Mouse (Mus musculus): ENCODE measurements around the gene Cabin1. TPM values are rescaled to one million over a fixed set of nuclear protein-coding genes. Genes with fewer than 3 reads are reported as not detected.

The Cabin1 gene
- total RNA-seq (2021), result 34.2 and 36.2 TPM in 2 replicates
- long read RNA-seq, experiment 1, partial matches to known transcripts, result 8 of 11 reads
- long read RNA-seq, experiment 1, other reads (novel, unspliced or antisense), result 3 of 11 reads
- long read RNA-seq, experiment 2, full-length matches to known transcripts, result 1 of 11 reads
- long read RNA-seq, experiment 2, partial matches to known transcripts, result 5 of 11 reads
- long read RNA-seq, experiment 2, other reads (novel, unspliced or antisense), result 5 of 11 reads

DNA sequence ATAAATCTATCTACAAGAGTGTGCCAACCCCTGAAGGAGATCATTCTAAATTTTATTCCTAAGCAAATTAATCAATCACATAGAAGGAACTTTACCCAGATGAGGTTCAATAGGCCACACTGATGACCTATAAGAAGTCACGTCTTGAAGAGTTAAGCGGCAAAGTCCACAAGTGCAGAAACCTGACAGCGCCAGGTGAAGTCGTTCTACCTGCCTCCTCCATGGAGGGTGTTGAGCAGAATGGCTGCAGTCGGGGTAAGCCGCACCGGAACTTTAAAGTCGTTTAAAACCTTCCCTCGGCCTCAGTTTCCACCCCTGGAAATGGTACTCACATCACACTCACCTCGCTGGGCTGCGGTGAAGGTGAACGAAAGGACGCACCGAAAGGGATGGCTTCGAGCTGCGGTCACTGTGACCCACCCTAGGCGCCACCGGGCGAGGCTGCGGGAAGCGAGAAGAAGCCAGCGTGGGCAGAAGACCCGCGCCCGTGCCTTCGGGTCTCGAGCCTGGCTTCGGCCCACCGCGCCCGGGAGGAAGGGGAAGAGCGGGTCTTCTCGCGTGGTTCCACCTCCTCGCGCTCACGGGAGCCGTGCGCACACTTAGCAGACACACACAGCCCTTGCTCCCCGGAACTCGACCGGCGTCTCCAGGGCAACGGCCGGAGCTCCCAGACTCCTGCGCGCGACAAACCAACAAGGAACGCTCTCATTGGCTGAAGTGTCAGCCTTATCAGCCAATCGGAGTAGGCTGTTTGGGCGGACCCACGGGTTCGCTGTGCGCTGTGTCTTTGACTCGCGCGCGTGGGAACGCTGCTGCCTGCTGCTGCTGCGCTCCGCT lies at the start of gene Cabin1:
Cabin1 (minus strand) TSS at position 660 of the 837 bp plus-strand sequence.
- peak; percentile 99 for DNase-seq

DNA sequence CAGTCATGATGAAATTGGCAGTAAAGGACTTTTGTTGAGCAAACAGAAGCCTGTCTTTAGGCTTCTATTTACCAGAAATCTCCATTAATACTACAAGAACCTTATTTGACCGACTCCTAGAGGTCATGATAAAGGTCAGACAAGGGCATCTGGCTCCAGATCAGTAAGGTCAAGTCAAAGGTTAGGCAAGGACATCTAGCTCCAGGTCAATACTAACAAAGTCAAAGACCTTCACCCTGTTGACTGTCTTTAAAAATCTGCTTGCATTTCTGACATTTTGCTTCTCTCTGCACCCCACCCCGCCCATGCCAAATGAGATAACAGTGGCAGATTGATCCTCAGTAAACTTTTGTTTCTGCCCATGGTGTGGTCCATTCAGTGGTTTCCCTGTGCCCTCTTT lies 40.1 kb upstream of the Cabin1 start:
- no peak for DNase-seq

DNA sequence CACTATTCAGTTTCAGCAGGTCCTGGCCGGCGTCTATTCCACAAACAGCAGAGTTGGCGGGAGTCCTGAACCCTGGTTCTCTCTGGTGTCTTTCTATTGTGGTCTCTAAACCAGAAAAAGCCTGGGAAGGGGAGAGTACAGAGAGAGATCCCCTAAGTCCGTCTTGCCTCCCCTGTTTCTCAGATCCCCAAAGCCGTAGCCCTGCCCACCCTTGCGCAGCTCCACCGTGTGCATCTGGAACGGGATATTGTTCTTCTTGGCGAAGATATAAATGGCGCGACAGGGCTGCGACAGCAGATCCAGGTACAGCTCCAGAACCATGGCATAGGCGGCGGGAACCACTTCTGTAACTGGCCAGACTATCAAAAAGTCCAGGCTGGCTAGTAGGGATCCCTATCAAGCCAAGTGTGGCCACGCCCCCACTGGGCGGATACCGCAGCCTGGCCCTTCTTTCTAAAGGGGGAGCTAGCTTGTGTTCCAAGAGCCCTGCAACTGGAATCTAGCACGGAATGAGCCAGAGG lies 34.1 kb upstream of the Cabin1 start, which contains the start of gene Gstt1:
Gstt1 (minus strand) TSS at position 409 of the 521 bp plus-strand sequence.
- peak; percentile 79 for DNase-seq

DNA sequence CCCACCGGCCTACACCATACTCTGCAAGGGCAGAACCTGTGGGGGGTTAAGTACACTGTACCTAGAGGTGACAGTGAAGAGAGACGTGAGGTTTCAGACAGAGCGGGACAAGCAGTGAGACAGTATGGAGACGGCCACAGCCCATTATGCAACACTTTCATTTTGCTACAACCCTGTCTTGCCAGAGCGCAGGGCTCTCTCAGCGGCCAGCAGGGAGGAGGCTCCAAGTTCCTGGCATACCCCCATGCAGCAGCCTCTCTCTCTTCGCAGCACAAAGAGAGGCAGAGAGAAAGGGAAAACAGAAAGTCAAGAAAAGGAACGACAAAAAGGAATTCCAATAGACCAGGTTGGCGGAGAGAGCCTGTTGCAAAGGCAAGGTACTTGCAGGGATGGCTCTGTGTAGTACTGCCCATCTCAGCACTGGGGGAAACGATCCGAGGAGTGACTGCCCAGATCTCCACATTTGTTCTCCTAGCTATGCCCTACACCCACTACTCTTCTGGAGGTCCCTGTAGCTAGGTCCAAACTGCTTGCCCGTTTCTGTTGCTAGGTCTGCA lies 33.6 kb upstream of the Cabin1 start:
- DNase-seq, result peak; percentile 71

DNA sequence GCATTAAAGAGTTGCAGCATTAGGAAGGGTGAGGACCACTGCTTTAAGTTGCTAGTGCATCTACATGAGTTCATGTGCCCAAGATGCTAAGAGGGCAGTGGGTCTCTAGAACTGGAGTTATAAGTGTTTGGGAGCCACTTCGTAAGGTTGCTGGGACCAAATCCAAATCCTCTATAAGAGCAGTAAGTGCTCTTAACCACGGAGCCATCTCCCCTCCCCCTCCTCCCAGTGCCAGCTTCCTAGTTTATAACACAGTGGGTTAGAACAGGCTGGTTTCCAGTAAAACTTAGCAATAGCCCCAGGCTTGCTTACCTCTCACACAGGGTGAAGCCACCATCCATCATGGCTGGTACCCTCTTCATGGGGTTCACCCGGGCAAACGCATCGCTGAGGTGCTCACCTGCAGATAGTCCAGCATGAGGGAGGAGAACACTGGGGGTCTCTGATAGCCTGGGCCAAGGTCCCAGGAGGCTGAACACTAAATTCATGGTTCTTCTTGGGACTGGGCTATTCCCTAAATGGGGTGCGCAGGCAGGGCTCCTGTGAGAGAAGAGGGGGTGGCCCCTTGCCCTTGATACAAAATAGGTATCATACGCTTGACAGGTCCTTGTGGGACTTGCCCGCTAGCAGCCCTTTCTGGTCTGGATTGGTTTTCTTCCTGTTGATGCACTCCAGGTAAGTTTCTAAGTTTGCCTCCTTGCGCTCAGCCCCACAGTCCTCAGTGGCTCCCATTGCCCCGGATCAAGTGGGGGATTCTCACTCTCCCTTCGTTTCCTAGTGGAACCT lies 32.8 kb upstream of the Cabin1 start:
- DNase-seq, result no peak

DNA sequence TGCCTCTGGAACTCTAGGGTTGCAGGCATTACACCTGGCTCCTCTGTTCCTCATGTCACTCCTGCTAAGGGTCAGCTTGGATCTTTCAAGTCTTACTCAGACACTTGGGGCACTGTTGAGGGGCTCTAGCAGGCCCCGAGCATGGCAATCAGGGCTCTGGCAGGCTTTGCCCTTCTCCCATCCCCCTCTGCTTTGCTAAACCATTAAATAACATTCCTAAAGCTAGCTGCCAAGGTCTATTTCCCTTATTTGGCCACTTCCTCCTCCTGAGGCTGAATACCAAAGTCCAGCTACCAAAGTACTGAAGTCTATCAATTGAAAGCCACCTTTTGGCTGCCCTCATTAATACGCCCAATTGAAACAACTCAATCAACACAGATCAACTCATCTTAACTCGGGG lies 30.7 kb upstream of the Cabin1 start:
- DNase-seq, result peak; percentile 59

DNA sequence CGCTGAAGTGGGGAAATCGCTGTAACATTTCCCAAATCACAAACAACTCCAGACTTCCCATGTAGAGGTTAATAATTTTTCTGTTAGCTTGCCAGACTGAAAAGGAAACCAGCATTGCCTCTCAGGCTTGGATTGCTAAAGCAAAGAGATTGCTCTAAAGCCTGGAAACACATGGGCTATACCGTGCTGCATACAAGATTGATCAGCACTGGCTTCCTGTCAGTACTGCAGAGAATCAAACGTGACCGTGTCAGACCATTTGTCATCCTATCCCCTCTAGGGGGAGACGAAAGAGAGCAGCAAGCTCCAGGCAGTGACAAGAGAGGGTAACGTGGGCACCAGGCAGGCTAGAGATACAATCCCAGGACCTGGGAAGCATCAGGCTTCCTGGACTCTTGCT lies 26.6 kb upstream of the Cabin1 start:
- DNase-seq, result no peak

DNA sequence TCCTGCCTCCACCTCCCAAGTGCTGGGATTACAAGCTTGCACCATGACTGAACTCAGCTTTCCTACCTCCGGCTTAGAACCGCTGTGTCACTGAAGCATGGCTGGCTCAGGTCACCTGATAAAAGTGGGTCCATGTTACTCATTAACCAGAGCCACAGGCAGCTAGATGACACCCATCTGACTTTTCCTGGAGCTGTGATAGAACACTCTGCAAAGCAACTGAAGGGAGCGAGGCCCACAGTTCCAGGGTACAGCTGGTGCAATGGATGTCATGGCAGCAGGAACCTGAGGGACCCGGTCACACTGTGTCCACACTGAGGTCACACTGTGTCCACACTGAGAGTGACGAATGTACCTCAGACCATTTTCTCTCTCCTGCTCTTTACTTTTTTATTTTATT lies 25.7 kb upstream of the Cabin1 start:
- no peak for DNase-seq

DNA sequence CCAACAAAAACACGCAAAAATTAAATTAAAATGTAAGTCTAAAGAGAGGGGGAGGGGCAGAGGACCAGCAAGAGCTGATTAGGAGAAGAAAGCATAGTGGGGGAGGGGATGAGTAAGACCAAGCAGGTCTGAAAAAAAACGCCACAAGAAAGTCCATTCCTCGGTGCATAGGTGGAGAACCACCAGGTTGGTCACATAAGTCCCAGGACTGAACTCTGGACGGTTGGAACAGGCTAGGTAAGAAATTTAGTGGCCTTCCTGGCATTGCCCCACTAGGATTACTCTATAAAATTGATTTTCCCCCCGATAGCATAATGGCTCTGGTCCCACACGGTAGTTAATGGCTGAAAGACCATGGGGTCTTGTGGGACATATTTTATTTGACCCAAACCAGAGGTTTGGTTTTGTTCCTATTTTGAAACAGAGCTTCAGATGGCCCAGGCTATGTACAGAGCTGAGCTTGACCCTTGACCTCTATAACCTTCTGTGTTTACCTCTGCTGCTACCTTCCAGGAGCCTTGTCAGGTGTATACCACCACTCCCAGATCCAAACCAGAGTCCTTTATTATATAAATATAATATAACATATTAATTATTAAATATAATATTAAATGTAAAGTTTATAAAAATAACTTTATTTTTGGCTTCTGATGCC lies 25.1 kb upstream of the Cabin1 start:
- no peak for DNase-seq

DNA sequence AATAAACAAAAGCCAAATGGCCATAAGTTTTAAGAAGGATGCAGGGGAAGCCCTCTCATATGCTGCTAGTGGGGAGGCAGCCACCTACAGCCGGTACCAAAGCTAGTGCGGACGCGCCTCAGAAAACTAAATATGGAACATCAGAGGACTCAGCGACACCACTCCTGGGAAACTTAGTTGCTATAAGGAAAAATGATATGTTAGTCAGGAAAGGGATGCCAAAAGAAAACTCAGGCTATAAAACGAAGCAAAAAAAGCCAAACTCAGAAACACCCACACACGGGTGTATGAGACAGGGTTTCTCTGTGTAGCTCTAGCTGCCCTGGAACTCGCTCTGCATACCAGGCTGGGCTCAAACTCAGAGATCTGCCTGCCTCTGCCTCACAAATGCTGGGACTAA lies 24.1 kb upstream of the Cabin1 start:
- no peak for DNase-seq

DNA sequence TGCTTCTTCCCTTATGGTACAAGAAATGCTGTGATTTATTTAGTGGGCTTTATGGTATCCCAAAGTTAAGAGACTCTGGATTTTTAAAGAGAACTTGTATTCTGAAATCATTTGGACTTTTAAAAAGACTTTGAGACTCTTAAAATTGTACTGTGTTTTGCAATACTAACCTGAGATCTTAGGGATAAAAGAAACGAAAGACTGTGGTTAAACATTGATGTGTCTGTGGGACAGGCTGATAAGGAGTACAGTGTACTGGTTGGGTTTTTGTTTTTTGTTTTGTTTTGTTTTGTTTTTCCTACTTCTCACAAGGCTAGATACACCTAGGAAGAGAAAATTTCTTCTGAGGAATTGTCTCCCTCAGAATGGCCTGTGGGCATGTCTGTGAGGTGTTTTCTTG lies 21.3 kb upstream of the Cabin1 start:
- no peak for DNase-seq

DNA sequence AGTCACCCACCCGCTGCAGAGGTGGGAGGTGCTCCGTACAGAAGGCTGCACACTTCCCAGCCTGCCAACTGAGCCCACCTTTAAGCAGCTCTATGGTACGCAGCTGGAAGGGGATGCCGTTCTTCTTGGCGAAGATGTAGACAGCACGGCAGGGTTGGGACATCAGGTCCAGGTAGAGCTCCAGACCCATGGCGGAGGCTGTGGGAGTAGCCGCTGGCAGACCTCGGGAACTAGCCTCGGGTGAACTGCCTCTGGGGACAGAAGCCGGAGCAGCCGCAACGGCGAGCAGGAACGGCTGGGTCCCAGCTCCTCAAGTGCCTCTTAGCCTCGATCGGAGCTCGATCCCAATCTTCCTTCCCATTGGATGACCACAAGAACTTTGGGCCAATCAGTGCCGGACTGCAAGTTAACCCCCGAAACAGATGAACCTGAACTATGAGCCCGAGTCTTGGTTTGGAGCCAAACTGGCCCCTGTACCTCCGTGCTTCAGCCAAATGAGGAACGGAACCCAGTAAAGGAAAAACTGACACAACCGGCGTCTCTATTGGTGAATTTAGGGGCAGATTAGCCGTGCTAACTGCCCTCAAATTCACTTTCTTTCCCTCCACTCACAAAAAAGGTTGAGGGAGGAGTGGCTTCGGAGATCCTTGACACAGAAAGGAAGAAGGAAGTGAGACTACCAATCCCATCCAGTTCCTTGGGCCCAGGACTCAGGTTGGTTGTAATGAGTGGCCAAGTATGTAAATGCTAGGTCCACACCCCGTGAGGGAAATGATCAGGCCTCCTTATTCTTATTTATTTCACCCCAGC lies 16.8 kb upstream of the Cabin1 start, which contains the start of the genes Gm20441 and Gstt3:
Gm20441 (minus strand) TSS at position 186 of the 810 bp plus-strand sequence.
Gstt3 (minus strand) TSS at position 646 of the 810 bp plus-strand sequence.
- peak; percentile 84 for DNase-seq

DNA sequence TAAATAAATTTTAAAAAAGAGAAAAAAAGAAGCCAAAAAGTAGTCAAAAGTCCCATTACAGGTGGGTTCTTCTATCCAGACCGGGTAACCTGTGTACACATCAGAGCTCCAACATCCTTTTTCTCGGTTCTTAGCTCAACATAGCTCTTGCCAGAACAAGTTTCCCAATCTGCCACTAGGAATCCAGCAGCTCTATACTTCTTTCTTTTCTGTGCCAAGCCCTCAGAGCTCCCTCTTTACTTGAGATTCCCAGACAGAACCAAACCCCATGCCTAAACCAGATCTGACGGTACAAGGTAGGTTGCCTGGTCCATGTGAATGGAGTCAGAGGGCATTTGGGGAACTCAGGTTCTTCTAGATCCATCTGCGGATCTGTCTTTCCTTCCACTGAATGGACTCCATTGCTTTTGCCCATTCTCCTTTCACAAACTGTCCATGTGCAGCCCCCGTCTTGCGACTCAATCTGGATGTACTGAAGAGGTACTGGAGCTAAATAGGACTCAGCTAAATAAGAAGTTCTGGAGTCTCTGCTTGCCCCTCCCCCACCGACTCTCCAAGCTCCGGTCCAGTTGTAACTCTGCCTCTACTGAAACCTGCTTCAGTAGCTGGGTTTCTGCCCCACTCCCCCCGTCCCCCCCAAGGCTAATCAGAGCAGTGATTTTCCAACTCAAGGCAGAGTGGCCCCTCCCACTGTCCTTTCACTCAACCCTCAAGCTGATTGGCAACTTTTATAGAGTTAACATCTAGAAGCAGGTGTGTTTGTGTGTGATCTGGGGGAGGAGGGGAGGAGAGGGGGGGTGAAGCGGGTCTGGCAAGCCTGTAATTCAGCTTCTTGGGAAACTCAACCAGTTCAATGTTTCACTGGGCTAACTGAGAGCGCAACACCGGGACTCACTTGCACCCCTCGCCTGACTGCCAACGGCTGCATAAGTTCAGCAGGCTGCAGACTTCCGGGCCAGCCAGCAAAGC lies 15.3 kb upstream of the Cabin1 start:
- DNase-seq, result peak; percentile 30

DNA sequence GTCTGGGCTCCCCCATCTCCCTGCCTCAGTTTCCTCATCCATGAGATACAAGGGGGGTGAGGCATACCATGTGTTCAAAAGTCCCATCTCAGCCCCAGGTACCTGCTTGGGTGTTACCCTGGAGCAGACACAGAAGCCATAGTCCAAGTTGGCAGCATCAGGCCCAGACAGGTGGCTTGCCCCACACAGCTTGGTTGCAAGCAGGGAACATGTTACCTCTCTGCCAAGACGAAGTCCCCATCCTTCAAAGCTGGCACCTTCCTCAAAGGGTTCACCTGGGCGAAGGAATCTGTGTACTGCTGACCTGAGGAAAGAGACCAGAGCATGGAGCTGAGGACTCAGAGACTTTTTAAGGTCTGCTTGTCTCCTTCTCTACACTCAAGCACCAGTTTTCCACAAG lies 13.7 kb upstream of the Cabin1 start:
- DNase-seq, result no peak

DNA sequence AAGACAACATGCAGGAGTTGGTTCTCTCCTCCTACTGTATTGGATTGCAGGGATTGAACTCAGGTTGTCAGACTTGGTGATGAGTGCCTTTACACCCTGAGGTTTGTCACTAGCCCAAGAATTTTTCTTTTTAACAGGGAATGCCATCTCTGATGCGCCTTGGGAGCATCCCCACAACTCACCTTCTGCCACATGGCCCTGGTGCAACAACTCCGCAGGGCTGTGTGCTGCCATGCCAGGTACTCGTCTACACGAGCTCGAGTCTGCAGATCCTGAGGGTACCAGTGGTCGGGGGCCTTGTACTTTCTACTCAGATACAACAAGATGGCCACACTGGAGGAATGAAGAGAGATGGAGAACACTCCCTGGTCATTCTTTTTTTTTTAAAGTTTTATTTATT lies 12.4 kb upstream of the Cabin1 start:
- DNase-seq, result no peak

DNA sequence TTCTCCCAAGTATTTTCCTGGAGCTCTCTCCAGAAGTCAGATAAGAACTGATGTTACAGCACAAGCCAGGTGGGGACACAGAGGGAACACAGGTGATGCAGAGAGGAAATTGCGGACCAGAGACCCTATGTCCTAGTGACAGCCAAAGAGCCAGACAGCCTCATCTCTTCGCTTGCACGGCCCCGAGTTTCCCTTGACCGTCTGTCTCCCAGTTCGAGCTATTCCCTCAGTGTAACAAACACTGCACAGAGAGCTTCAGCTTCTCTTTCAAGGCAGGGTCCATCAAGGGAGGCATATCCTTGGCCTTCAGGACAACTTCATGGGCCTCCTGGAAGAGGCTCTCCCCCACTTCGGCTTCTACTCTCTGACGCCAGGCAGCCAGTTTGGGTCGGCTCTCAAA lies 10.4 kb upstream of the Cabin1 start:
- no peak for DNase-seq

DNA sequence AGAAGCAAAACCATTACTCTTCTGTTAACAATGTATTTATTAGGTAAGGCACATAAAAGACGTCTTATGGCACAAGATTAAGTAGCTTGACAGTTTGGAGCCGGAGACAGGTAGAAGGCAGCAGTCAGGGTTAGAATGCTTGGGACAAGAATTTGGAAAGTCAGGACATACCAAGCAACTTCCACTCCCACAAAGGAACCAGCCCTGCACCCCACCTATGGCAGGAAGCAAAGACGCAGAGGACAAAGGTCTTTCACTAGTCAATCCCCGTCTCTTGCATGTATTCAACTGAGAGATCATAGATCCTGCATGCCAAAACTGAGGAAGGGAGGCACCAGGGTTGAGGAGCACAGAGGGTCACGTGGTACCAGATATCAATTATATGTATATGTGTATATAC lies 10.0 kb upstream of the Cabin1 start:
- no peak for DNase-seq

DNA sequence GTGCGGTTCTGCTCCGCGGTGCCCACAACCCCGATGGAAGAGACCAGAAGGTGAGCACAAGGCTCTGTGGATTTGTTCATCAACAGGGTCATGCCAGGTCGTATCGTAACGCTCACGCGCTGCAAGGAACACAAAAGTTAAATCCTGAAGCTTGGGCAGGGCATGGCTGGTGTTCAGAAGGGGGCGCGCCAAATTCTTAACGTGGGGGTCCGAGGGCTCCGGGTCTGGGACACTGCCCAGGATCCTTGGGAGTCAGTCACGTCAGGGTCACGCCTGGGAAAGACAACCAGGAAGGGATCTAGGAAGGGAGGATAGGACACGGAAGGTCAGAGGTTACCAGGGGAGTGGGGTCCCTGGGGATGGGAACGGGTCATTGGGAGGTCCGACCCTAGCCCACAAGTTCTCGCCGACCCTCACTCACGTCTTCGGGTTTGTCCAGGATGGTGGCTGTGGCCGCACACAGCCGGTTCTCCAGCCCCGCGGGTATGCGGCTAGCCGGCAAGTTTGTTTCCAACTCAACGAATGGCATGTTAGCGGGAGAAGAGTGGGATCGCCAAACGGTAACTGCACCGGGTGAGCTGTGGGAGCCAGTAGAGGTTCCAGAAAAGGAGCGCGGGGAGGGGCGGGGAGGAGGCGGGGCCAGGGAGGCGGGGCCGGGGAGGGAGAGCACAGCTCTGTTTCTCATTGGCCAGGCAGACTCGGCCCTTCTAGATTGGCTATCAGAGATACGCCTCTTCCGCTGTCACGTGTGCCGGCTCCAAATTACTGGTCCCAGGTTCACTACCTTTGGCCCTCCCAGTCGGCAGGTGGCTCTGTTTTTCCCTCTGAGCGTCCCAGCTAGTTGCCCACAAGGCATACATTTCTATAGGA lies 8.9 kb upstream of the Cabin1 start, which contains the start of gene Ddt:
Ddt (minus strand) TSS at position 620 of the 870 bp plus-strand sequence.
- peak; percentile 95 for DNase-seq

All from adrenal gland, postnatal 14 days (tissue).